Mouse (Mus musculus) intestine, embryonic 15.5 days (tissue): ENCODE data around the gene Hspb3. TPM values are rescaled to one million over a fixed set of nuclear protein-coding genes. Genes with fewer than 3 reads are reported as not detected.

Source experiments
- ATAC-seq: fragments of 200-750 bp; cut with Nextera tagmentation; 2 replicates; pipeline ENCODE4 v1.8.0; 2017; ENCODE audit warnings: moderate TSS enrichment, moderate library complexity
- H3K27ac ChIP-seq: fragments of 300-500 bp; sonication (generic); 2 replicates; pipeline ENCODE4 v1.5.1; 2015; ENCODE audit warnings: mild to moderate bottlenecking, inconsistent platforms
- H3K27me3 ChIP-seq: fragments of 300-500 bp; sonication (generic); replicated peaks from 2 replicates; pipeline ENCODE4 v1.6.1; 2015; ENCODE audit warnings: inconsistent platforms
- H3K36me3 ChIP-seq: fragments of 300-500 bp; sonication (generic); 2 replicates; pipeline ENCODE4 v1.6.1; 2015; ENCODE audit warnings: inconsistent platforms
- H3K4me1 ChIP-seq: fragments of 300-500 bp; sonication (generic); replicated peaks from 2 replicates; pipeline ENCODE4 v1.6.1; 2015; ENCODE audit warnings: inconsistent platforms
- H3K4me2 ChIP-seq: fragments of 300-500 bp; sonication (generic); replicated peaks from 2 replicates; pipeline ENCODE4 v1.6.1; 2015; ENCODE audit warnings: mild to moderate bottlenecking, inconsistent platforms
- H3K4me3 ChIP-seq: fragments of 300-500 bp; sonication (generic); replicated peaks from 2 replicates; pipeline ENCODE4 v1.5.1; 2015; ENCODE audit warnings: inconsistent platforms
- H3K9ac ChIP-seq: fragments of 300-500 bp; sonication (generic); 2 replicates; pipeline ENCODE4 v1.6.1; 2015; ENCODE audit warnings: inconsistent platforms
- H3K9me3 ChIP-seq: fragments of 300-500 bp; sonication (generic); 2 replicates; pipeline ENCODE4 v1.6.1; 2016; ENCODE audit warnings: inconsistent platforms
- WGBS: fragments of 180-500 bp; shearing (Covaris S2); methylation state at CpG from one replicate; pipeline ENCODE4 v1.1.7; 2015; 5-methylcytosine and 5-hydroxymethylcytosine counted together
- polyA plus RNA-seq: library from polyadenylated mRNA; unstranded; fragments of >200 nt; fragmentation: Nextera tagmentation; extraction: Ambion mirVana; gene quantifications from 2 replicates; pipeline ENCODE4 v1.2.1, GENCODE M21; 2015

The Hspb3 gene
- polyA plus RNA-seq, 1 experiment from 2014 or later, result not detected

DNA sequence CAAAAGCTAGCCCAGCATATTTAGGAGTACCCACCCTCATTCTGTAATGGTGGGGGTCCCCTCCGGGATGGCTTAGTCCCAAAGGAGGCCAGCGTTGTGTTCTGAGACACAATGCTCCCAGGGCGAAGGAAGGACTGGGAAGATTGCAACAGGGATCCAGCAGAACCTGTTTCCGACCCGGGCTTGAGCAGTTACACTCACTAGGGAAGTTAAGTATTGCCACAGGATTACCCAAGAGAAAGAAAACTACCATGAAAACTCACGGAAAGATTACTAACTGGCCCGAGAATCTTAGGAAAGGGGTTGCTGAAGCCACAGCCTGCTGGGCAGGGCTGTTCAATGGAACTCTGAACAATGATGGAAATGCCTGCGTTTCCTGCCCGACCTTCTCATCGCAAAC, 49.6 kb downstream of the Hspb3 start:
- Histone ChIP-seq H3K4me1 (peaks cover 70% of the 10 kb centered on the region), H3K9ac (no peak overlapping the region), H3K36me3 (no peaks in the 10 kb centered on the region), H3K4me2 (peak overlapping the region; percentile 85), H3K4me3 (peak overlapping the region; percentile 13; the same call in 1 of the 2 replicates), H3K27me3 (no peaks in the 10 kb centered on the region), H3K27ac (no peak overlapping the region), H3K9me3 (no peaks in the 10 kb centered on the region)
- ATAC-seq, result no peak
- WGBS, result 45% methylated on average over 10 of the region's 10 CpGs

DNA sequence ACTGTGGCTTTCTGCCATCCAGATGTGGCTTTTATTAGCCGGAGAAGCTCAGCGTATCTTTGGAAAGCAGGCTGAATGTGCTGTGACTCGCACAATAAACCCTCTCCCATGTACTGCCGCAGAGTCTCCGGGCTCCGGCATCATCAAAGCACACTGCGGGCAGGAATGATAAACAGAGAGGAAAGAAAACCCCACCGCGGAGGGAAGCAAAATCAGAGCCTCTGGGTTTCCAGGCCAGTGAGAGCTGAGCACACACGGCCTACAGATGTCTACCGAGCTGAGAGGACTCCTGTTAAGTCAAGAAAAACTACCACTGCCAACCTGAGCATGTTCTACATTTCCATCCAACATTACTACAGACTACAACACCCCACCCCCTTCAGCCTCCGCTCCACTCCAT, 50.1 kb downstream of the Hspb3 start:
- Histone ChIP-seq H3K4me1 (peaks cover 74% of the 10 kb centered on the region), H3K9ac (no peak overlapping the region)
- 24% methylated on average over 12 of the region's 12 CpGs for WGBS

More for the DNA sequence above, 50.1 kb downstream of the Hspb3 start:
- Histone ChIP-seq H3K9me3 (no peaks in the 10 kb centered on the region), H3K4me2 (peak overlapping the region; percentile 85), H3K36me3 (no peaks in the 10 kb centered on the region), H3K27me3 (no peaks in the 10 kb centered on the region), H3K27ac (no peak overlapping the region), H3K4me3 (peak overlapping the region; percentile 13; the same call in 1 of the 2 replicates)
- no peak for ATAC-seq

Other genes starting within 250 kb of the Hspb3 start
- 18.1 and 20.3 TPM in 2 replicates for gene Snx18, start 45.1 kb downstream of the Hspb3 start, polyA plus RNA-seq
- 5.5 and 6.7 TPM in 2 replicates for gene Arl15, start 130.8 kb upstream of the Hspb3 start, polyA plus RNA-seq